Mouse (Mus musculus) liver, postnatal 0 days (tissue): ENCODE measurements around the gene Gse1.

Experiments
- CTCF ChIP-seq: sonication (generic); IDR thresholded peaks from 2 replicates; pipeline ENCODE4 v1.5.1; 2016; ENCODE audit warnings: antibody characterized with exemption, low read depth
- EP300 ChIP-seq: IDR thresholded peaks from 2 replicates; pipeline ENCODE4 v1.6.1; 2016; ENCODE audit warnings: antibody characterized with exemption, low read depth, mild to moderate bottlenecking

GRCm38 (mm10) chr8:120256958-120257357, 28.7 kb downstream of the Gse1 start:
- TF ChIP-seq EP300 (no peak), CTCF (no peak)
